Mouse (Mus musculus) left cerebral cortex, adult 9 months (tissue): ENCODE data around the gene Acvr1.

Source experiments
- DNase-seq, 2 experiments: peaks; one replicate each; pipeline ENCODE4 v3.0.0; 2022; ENCODE audit warnings: low spot score in 2 of 2

Gene Acvr1

DNA sequence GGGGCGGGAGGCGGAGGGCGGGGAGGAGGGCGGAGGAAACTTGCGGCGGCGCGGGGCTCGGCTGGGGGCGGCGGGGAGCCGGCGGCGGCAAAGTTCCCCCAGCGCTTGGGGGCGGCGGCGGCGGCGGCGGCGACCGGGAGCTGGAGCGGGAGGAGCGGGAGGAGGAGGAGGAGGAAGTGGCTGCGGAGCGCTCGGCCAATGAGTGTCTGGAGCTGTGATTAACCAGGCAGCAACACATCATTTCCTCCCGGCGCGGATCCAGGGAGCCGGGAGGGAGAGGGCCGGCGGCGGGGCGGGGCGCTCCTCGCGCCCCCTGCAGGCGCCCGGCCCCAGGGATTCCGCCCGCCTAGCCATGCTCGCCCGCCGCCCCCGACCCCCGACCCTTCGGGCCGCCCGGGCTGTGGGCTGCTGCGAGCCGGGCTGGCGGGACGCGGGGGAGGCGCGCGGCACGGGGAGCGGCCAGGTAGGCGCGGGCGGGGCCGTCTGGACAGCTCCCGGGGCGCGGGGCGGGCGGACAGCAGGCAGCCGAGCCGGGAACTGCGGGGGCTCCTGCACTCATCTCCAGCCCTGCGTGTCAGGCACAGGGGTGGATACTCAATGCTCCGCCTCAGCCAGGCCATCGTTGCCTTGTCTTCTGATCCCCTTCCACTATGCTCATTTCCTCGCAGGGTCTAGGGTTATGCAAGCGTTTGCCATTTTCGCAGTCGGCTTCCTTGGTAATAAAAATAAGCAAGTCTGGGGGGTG lies at the start of gene Acvr1, which contains the start of gene Upp2:
Acvr1 (minus strand) TSS at position 92 of the 745 bp plus-strand sequence.
Upp2 (plus strand) TSS at position 233 of the 745 bp plus-strand sequence.
- peak; percentile 69 to 87 for DNase-seq

DNA sequence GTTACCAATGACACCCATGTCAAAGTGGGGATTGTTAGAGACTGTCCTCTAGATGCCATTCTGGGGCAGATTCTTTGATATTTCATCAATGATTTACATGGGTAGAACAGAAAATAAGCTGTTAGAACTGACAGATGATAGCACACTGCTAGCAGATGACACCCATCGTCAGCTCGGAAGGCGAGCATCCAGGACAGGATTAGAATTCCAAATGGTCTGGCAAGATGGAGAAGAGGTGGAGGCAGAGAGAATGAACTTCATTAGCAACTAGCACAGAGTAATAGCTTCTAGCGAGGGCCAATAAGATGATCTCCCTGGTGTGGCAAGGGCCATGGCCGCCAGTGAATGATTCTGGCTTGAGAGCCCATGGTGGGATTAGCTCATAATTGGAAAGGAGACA lies 48.8 kb upstream of the Acvr1 start:
- no peak for DNase-seq

DNA sequence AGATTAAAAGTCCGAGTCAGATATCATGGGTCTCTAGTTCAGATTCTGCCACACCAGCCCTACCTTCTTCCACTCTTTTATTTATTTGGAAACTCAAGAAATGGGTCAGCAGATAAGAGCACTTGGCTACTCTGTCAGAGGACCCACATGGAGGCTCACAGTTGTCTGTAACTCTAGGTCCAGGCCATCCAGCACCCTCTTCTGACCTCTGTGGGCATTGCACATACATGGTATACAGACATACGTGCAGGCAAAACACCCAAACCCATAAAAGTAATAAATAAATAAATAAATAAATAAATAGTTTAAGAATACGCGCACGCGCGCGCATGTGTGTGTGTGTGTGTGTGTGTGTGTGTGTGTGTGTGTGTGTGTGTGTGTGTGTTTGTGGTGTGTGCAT lies 47.9 kb upstream of the Acvr1 start:
- DNase-seq = no peak

DNA sequence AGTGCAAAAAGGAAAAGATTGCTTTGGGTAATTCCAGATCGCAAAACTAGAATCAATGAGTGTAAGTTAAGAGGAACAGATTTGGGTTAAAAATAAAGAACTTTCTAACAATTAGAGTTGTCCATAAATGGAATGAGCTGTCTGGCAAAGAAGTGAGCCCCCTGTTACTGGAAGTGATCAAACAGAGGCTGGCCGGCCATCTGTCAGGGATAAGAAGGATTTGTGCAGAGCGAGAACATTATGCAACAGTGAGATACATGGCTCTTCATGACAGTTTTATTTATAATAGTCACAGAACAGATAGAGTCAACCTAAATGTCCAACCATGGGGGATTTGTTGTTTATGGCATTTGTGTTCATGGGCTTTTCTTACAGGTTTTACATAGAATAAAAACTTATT lies 46.8 kb upstream of the Acvr1 start:
- peak in 1 of 2 experiments; percentile 28 for DNase-seq

DNA sequence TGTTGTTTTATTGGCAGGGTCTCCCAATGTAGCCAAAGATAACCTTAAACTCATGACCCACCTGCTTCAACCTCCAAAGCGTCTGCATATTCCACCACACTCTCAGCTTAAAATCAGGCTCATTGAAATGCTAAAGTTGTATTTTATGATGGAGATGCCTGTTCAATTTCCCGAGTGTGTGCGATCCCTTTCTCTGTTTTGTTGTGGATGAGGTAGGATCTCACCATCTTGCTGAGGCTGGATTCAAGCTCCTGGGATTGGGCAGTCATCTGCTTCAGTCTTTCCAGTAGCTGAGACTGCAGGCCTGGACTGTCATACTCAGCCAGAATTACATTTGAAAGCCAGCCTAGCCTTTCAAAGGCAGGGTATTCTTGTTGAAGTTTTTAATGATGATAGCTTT lies 37.8 kb upstream of the Acvr1 start:
- no peak for DNase-seq

DNA sequence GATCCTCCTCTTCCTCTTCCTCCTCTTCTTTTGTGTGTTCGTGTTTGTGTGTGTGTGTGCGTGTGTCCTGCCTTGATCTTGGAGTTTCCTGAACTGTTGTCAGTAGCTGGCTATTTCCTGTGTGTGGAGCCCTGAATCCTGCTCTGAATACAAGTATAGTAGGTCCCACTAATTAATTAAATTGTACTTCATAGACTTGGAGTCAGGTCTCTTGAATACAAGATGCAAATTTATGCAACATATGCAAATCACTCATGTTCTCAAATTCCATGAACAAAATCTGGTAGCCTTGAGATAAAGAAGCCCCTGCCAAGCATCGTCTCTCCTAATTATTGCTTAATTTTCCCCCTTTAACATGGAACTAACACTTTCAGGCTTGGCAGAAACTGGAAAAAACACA lies 36.4 kb upstream of the Acvr1 start:
- DNase-seq = no peak

DNA sequence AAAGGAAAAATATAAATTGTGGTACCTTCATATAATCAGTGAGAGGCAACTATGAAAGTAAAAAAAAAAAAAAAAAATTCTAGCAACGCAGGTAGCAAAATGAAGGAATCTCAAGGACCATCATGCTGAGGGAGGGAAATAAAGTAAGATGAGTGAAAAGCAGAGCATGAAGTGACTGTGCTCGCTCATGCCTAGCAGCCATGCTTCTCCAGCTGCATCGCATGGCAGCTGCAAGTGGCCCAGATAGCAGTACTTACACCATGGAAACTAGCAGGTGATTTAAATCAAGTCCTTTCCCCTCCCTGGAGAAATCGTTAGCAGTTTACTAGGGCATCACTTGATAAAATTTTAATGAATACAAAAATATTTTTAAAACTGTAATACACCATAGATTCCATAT lies 34.4 kb upstream of the Acvr1 start:
- DNase-seq = no peak

DNA sequence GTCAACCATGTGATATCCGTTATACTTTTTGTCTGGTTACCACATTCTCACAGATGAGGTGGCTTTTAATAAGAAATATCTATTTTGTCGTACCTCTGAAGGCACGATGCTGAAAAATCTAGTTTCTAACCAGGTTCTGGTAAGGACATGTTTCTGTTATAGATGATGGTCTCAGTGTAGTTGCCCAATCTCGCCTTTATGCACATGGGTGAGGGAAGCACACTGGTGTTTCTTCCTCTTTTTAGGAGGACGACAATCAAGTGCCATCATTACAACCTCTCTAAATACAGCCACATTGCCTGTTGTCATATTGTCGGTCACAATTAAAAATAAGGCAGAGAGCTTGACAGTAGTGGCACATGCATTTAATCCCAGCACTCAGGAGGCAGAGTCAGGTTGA lies 32.7 kb upstream of the Acvr1 start:
- DNase-seq = no peak

DNA sequence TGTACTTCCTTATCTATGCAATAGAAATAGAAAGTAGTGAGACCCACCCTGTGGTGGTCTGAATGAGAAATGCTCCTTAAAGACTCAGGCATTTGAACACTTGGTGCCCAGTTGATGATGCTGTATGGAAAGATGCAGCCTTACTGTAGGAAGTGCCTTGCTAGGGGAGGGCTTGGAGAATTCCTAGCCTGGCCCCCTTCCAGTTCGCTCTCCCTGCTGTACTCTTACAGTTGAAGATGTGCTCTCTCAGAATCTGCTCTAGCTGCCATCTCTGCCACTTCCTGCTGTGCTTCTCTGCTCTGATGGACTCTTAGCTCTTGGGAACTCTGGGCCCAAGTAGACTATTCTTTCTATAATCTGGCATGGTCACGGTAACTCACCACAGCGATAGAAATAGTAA lies 30.6 kb upstream of the Acvr1 start:
- DNase-seq = no peak

DNA sequence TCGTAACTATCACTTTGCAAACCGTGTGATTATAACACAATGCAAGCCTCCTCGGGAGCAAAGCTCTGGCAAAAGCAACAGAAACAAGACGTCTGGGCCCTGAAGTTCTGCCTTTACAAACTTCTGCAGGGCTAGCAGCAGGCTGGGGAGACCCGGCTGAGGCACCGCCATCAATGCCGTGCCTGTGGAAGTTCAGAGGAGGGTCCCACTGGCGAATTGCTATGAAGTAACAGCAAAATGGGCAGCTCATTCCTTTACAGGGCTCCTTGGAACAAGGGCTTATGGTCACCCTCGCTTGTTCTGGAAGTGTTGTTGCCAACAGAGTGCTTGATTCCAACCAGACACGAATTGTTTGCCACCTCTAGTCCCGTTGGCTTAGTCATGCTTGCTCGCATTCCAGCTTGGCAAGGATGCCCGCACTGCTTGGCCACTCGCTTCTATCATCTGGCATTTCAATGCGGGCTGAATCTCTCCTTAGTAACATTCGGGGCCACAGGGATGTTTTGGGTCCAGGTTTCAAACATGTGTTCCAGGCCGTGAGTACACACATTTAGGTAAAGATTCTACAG lies 29.9 kb upstream of the Acvr1 start:
- DNase-seq = peak in 1 of 2 experiments; percentile 55

DNA sequence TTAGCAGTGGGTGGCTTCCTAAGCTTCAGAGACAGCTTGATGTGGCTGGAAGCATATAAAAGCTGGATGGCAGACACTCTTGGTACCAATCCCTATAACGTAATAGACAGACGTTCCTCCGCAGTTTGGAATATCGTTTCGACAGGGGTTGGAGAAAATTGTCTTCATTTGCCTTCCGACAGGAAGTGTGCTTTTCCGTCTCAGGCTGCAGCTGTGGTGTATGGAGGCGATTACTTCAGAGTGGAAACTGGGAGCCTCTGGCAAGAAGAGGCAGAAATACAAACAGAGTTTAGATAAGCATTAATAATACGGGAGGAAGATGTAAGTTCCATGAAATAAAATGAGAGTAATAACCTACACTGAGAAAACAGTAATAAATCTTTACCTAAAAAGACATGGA lies 28.4 kb upstream of the Acvr1 start:
- no peak for DNase-seq

DNA sequence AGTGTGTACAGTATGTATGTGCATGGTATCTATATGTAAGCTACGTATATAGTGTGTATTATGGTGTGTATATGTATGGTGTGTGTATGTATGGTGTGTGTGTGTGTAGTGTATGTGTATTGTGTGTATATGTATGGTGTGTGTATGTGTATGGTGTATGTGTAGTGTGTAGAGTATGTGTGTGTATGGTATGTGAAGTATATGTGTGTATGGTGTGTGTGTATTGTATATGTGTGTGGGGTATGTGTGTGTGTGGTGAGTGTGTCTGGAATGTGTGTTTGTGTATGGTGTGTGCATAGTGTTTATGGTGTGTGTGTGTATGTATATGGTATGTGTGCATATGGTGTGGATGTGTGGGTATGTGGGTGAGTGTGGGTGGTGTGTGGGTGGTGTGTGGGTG lies 23.1 kb upstream of the Acvr1 start:
- no peak for DNase-seq

DNA sequence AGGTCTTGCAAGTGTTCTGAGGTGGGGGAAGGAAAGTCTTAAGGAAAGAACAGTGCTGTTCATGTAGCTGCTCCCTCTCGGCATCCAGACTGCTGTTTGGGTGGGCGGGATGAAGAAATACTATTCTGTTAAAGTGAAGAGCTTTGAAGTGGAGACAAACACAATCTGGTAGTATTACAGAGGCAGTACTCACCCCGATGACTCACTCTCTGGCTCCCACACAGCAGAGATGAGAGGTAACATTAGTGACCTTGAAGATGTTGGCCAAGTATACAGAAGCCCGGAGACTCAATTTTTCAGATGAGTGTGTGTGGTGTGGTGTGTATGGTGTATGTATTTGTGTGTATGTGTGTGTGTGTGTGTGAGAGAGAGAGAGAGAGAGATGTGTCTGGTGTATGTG lies 22.7 kb upstream of the Acvr1 start:
- peak in 1 of 2 experiments; percentile 69 for DNase-seq

DNA sequence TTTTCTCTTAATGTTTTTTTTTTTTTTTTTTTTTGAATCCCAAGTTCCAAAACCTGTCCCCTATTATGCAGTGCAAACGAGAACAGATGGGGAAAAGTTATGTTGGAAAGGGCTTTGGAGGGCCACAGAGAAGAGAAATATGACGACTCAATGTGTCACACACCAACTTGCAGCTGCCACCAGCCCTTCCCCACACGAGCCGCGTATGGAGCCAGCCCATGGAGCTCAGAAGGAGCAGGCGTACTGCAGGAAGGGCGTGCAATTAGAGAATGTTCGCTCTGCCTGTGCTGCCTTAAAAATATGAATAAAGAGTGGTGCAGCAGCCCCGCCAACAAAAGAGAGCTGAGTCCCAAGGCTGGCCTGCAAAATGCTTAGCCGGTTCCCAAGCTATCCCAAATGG lies 19.4 kb upstream of the Acvr1 start:
- DNase-seq = peak in 1 of 2 experiments; percentile 75

DNA sequence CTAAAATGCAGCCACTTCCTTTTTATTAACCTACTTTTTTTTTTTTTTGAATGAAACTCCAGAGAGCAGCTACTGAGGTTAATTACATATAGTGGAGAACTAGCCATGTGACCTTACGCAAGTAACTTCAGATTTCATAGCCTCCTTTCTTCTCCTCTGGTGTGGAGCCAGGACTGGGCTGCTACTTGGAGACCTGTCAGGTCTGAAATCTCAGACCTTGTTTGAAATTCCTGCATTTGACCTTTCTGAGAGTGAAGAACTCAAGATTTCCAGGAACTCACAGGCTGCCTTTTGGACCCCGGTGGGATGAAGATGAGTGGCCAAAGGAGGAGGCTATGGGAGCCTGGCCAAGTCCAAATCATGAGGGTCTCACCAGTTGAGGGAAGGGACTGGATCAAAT lies 7.2 kb upstream of the Acvr1 start:
- no peak for DNase-seq

DNA sequence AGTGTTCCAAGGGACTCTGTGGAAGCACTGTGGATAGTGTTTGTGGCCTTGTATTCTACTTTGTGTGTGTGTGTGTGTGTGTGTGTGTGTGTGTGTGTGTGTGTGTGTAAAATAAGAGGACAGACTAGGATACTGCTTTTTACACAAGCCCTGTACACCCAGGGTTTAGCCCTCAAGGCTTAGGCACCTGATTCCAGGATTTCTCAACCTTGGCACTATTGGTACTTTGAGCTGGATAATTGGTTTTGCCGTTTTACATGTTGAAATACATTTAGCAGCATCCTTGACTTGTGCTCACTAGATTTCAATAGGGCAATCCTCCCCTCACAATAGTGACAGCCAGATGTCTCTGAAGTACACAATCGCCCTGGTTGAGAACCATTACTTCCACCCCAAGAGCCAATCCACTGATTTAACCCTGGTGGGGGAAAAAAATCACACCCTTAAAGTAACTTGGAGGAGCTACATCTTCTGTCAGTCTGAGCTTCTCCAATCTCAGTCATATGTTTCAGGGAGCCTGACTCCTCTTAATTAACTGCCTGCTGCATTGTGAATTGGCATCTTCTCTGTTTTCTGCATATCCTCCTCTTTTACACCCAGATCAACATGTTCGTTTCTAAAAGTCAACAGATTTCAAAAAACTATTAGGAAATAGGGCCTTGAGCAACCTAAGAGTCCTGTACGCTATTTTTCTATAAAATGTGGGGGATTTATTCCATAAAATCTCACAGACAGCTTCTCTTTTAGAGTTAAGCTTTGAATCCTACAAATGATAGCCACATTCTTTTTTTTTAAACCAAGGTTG lies 2.1 kb upstream of the Acvr1 start:
- no peak for DNase-seq

DNA sequence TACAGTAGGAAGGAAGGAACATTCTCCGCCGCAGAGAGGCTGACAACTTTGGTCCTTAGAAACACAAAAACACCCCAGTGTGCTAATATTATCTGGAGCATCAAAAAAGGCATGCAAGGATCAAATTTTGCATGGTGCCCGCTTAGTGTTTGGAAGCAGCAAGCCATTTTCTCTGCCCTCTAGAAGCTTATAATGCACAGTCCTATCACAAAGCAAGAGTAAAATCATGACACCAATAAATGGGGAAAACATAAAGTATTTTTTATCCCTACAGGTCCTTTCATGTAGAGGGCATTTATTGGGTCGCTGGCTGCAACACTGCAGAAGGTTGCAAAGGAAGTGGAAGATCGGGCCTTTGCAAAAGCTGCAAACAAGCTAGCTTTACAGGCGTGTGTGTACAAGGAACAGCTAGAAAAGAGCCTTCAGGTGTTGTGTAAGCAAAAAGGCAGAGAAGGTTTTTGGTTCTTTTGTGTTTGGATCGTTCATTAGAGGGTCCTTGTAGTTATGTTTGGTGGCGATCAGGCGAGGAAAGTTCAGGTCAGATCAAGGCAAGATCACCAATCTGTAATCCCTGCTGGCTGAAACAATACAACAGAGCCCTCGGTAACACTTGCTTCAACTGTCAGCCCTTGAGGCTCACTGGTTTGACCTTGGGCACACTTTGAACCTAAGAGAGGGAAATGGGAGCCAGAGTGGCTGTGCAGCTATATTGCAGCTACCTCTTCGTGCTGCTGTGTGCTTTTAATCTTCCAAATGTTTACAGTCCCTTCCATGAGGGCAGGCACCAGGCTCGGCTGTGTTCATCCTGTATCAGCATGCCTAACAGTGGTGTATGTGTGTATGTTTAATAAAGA lies 1.1 kb upstream of the Acvr1 start:
- DNase-seq = no peak

DNA sequence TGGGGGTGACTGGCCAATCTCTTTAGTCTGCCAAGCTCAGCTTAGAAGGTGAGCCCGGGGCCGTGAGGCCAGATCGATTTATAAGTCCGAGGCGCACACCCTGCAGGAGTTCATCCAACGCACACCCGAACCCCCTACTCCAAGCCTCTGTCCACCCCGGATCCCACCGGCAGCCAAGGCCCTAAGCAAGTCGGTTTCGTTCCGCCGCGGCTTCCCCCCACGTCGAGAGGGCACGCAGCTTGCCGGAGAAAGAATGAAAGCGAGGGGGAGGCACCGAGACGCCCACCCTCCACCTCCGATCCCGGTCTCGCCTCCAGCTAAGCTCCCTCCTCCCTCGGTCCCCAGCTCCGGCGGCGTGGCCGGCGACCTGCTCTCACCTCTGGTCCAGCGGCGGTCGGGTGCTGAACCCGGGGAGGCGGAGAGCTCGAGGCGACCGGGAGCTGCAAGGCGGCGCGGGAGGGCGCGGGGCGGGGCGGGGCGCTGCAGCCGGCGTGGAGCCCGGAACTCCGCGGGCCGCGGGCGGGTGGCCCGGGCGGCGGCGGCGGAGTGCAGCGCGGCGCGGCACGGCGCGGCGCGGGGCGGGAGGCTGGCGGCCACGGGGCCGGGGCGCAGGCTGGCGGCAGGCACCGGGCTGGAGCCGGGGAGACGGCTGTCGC lies 419 bp downstream of the Acvr1 start:
- peak in 1 of 2 experiments; percentile 44 for DNase-seq

DNA sequence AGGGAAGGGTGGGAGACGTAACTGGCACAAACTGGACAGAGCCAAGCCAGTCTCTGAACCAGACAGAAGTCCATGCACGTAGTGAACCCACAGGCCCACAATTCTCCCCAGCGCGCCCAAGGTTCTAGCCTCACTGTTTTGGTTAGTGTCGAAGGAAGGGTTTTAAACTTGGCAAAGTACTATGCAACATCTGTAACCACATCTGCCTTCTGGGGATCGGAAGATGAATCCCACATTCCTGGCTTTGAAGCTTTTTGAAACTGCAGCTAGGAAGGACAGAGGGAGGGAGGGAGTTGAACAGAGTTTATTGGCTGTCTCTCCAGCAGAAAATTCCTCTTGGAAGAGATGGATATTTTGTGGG lies 928 bp downstream of the Acvr1 start:
- no peak for DNase-seq

DNA sequence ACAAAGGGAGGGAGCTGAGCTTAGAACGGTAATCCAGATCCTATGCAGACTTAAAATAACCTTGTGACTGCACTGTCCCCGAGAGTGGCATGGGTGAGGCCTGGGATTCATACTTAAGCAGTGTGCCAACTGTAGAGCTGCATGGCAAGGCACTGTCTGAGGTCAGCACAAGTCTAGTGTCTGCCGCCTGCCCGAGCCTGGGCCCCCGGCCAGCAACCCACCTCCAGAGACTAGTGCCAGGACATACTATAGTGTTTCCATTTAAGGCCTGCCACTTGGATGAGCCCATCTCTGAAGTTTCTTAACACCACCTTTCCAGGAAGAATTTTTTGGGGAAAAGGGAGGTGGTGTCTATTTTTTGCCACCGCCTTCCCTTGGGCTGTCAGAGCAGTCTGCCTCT lies 1.7 kb downstream of the Acvr1 start:
- DNase-seq = peak in 1 of 2 experiments; percentile 68

DNA sequence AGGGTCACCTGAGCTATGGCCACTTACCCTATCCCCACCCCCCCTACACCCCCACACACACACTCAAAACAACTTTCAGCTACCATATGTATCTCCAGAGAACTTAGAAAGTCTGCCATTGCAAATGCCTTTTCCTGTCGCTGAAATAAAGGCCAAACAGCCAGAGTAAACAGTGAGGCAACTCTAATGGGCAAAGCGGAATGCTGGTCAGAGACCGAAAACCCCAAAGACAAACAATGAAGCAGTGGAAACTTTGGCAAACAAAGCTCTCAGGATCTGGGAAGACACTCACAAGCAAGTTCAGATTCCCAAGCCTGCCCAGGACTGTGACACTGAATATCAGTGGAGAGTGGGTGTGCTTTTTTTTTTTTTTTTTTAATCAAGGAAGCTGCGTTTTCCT lies 4.8 kb downstream of the Acvr1 start:
- DNase-seq = no peak
